Mouse (Mus musculus): ENCODE measurements around the gene 4921504E06Rik.

Gene 4921504E06Rik

DNA sequence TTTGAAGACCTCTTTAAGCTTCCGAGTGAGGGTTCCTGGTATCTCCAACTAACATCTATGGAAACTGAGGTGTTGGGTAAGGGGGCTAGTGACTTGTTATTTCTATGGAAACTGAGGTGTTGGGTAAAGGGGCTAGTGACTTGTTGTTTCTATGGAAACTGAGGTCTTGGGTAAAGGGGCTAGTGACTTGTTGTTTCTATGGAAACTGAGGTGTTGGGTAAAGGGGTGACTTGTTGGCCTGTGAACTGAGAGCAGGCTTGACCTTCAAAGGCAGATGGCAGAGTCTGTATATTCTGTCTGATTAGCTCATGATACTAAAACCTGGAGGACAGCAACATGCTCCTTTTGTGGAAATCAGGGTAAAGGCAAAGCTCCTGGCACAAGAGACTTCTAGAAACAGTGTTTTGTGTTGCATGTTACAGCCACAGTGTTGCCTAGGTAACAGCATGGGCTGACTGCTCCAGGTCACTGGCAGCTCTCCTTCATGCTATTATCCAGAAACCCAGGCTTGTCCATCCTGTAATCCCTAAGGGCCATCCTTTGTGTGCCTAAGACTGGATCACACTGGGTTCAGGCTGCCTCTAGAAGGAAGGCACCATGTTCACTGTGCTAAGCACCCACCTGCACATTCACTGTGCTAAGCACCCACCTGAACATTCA is 133.9 kb downstream of the 4921504E06Rik start:
- DNase-seq (ENCODE audit: low spot score) = no peak

DNA sequence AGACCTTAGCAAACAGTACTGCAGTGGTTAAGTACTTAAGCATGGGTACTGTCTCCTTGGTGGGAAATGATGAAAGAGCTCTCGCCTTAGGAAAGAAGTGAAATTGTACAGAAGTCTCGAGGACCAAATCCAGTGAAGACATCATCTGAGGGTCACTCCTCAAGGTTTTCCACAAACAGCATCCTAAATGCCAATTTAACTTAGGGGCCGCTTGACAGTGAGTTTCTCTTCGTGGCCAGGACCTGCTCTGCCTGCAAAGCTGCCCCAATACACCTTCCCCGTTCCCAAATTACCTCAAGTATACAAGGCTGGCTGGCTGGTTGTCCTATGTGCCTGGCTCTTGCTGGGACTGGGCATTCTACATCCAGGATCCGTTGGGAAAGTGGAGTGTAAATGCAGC is 137.6 kb downstream of the 4921504E06Rik start:
- DNase-seq (ENCODE audit: low spot score) = no peak

DNA sequence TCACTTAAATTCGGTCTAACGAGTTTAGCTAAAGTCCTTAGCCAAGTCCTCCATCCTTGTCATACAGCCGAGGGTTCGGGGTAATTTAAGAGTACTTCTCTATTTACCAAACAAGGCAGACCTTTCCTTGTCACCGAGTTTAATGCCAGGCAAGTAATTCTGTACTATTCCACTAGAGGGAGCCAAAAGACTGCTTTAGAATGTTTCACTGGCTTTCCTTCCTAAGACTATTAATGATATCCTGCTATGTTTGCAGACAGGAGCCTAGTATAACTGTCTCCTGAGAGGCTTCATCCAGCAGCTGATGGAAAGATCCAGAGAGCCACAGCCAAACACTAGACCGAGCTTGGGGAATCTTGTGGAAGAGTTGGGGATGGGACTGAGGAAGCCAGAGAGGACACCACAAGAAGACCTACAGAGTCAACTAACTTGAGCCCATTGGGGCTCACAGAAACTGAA is 138.6 kb downstream of the 4921504E06Rik start:
- DNase-seq (ENCODE audit: low spot score) = peak; percentile 59

GRCm38 (mm10) chr2:19414222-19414965 is 139.3 kb downstream of the 4921504E06Rik start:
- peak; percentile 76 for DNase-seq (ENCODE audit: low spot score)

Measured in ovary, postnatal 14 days (tissue).